ENCODE assay signal across 8 mouse cellular contexts in the genomic region with DNA sequence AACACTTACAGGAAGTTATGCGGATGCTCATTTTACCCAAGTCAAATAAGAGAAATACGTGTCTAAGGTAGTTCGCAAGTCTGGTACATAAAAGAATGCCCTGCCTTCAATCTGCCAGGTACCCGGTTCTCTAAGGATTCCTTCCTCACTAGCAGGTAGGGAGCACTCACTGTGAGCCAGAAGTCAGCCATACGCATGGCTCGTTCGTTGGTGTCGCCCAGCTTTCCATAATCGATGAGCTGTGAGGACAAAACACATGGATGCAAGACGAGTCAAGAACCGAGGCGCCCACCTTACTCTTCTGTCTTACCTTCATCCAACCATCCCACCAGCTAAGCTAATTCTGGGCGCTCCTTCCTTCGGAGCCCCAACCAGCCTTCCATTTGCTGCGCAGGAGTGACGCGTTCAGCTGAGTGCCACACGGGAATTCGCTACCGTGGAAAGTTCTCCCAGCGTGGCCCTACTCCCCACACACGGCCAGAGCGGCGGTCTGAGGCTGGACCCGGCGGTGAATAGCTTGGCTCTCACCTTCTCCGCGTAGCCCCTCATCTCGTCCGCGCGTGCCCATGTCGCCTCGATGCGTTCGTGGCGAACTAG. TPM values are rescaled to one million over a fixed set of nuclear protein-coding genes. Genes with fewer than 3 reads are reported as not detected.
DNase-seq lines count a peak whose midpoint lies in the region; ATAC-seq and TF ChIP-seq lines count a peak whose summit lies in the region.

No protein-coding gene starts in this region.

- H3K4me2 ChIP-seq in heart, embryonic 12.5 days: peak overlapping the region; percentile 85
- peak overlapping the region; percentile 70 for H3K4me2 ChIP-seq in embryonic facial prominence, embryonic 12.5 days (replicated peaks)
- peak overlapping the region; percentile 71 for H3K4me2 ChIP-seq in limb, embryonic 11.5 days (ENCODE audit: low read depth, severe bottlenecking)

- peak overlapping the region; percentile 87 for H3K9ac ChIP-seq in heart, embryonic 12.5 days
- peak overlapping the region; percentile 84 for H3K9ac ChIP-seq in embryonic facial prominence, embryonic 12.5 days
- peak overlapping the region; percentile 93 for H3K9ac ChIP-seq in limb, embryonic 11.5 days (ENCODE audit: low read length)

- no peaks in the 10 kb centered on the region for H3K27me3 ChIP-seq in heart, embryonic 12.5 days (replicated peaks)
- H3K27me3 ChIP-seq in embryonic facial prominence, embryonic 12.5 days: no peaks in the 10 kb centered on the region
- no peaks in the 10 kb centered on the region for H3K27me3 ChIP-seq in limb, embryonic 11.5 days (ENCODE audit: control insufficient read depth, insufficient read depth, low read length)
- no peaks in the 10 kb centered on the region for H3K27me3 ChIP-seq in small intestine, adult 2 months (ENCODE audit: control insufficient read depth, insufficient read depth, low read length)

- H3K9me3 ChIP-seq in heart, embryonic 12.5 days (replicated peaks): 0 out of 2 replicates have a peak, but pooled peaks cover 2% of the 10 kb centered on the region
- no peaks in the 10 kb centered on the region for H3K9me3 ChIP-seq in embryonic facial prominence, embryonic 12.5 days
- H3K9me3 ChIP-seq in limb, embryonic 11.5 days (ENCODE audit: control insufficient read depth, low read length): no peaks in the 10 kb centered on the region

- 4% methylated on average over 37 of the region's 37 CpGs for WGBS in heart, embryonic 12.5 days
- WGBS in embryonic facial prominence, embryonic 12.5 days: 4% methylated on average over 37 of the region's 37 CpGs
- 6% methylated on average over 37 of the region's 37 CpGs for WGBS in limb, embryonic 11.5 days
- 2% methylated on average over 37 of the region's 37 CpGs for WGBS in small intestine, adult 2 months

- no peak for TF ChIP-seq POLR2A in small intestine, adult 2 months (IDR thresholded peaks at IDR 0.05; ENCODE audit: low read depth, low read length)

- no peak for TF ChIP-seq CTCF in small intestine, adult 2 months (IDR thresholded peaks at IDR 0.05; ENCODE audit: extremely low read depth, insufficient read length, insufficient replicate concordance, low read depth, low read length)

- intact Hi-C loops in heart, postnatal 14 days (cut with DNase I): loop anchor here (2.0 to 5.0 kb wide), 3 partner anchors 72 to 258 kb away; a partner anchor contains a TSS

- peak; percentile 35 for ATAC-seq in heart, embryonic 12.5 days (ENCODE audit: insufficient number of reproducible peaks, low FRiP score)
- peak; percentile 64 for ATAC-seq in embryonic facial prominence, embryonic 12.5 days (ENCODE audit: insufficient number of reproducible peaks, insufficient read depth, low FRiP score, low TSS enrichment)
- ATAC-seq in limb, embryonic 11.5 days (ENCODE audit: insufficient number of reproducible peaks, low FRiP score, low TSS enrichment, low read depth): peak; percentile 49; the same call in 1 of the 2 replicates

- H3K27ac ChIP-seq in heart, embryonic 12.5 days (ENCODE audit: poor library complexity, severe bottlenecking): peak overlapping the region; percentile 82
- peak overlapping the region; percentile 90 for H3K27ac ChIP-seq in embryonic facial prominence, embryonic 12.5 days
- peak overlapping the region; percentile 76 for H3K27ac ChIP-seq in limb, embryonic 11.5 days (replicated peaks; ENCODE audit: low read depth, low read length)
- peak overlapping the region; percentile 55 for H3K27ac ChIP-seq in small intestine, adult 2 months (ENCODE audit: insufficient read depth, low read depth, low read length)

- H3K4me1 ChIP-seq in heart, embryonic 12.5 days (replicated peaks): peaks cover 20% of the 10 kb centered on the region
- peaks cover 7% of the 10 kb centered on the region for H3K4me1 ChIP-seq in embryonic facial prominence, embryonic 12.5 days
- peaks cover 5% of the 10 kb centered on the region; the same call in 1 of the 2 replicates for H3K4me1 ChIP-seq in limb, embryonic 11.5 days (ENCODE audit: control insufficient read depth, insufficient read depth, low read length)
- H3K4me1 ChIP-seq in small intestine, adult 2 months (ENCODE audit: control insufficient read depth, insufficient read depth, insufficient read length, low read length): peaks cover 4% of the 10 kb centered on the region; the same call in 1 of the 2 replicates

- DNase-seq in heart, postnatal 14 days: no peak
- peak; percentile 44 for DNase-seq in A20 (ENCODE audit: low read depth, low spot score)
- DNase-seq in limb, embryonic 11.5 days (ENCODE audit: low spot score): no peak
- no peak for DNase-seq in right cerebral cortex, postnatal 4 days
- no peak for DNase-seq in lung, postnatal 25 days (ENCODE audit: low spot score)

- peaks cover 26% of the 10 kb centered on the region for H3K36me3 ChIP-seq in heart, embryonic 12.5 days
- peaks cover 20% of the 10 kb centered on the region for H3K36me3 ChIP-seq in embryonic facial prominence, embryonic 12.5 days
- H3K36me3 ChIP-seq in limb, embryonic 11.5 days (ENCODE audit: control insufficient read depth, insufficient read depth, low read length): peaks cover 6% of the 10 kb centered on the region
- H3K36me3 ChIP-seq in small intestine, adult 2 months (ENCODE audit: control insufficient read depth, insufficient read depth, low read length): peaks cover 5% of the 10 kb centered on the region

- H3K4me3 ChIP-seq in heart, embryonic 12.5 days: peak overlapping the region; percentile 84
- peak overlapping the region; percentile 70 for H3K4me3 ChIP-seq in embryonic facial prominence, embryonic 12.5 days
- peak overlapping the region; percentile 84 for H3K4me3 ChIP-seq in limb, embryonic 11.5 days (ENCODE audit: low read depth, low read length)
- H3K4me3 ChIP-seq in small intestine, adult 2 months (ENCODE audit: low read depth, low read length): peak overlapping the region; percentile 77

RNA-seq across cellular contexts. Expression of a gene that starts 0.5 kb away (rescaled TPM):
- polyA plus RNA-seq in heart, embryonic 12.5 days (2016; fragmentation: Nextera tagmentation; extraction: Ambion mirVana): 232 TPM in 2 replicates
- total RNA-seq in heart, postnatal 14 days (2021): 10 to 100 TPM; 96.0 to 96.7 TPM
- polyA plus RNA-seq in embryonic facial prominence, embryonic 12.5 days (2016; fragmentation: Nextera tagmentation; extraction: Ambion mirVana): 317 and 324 TPM in 2 replicates
- polyA plus RNA-seq in limb, embryonic 11.5 days (2014; fragmentation: Nextera tagmentation; extraction: Ambion mirVana): 319 and 328 TPM in 2 replicates
- 125 and 127 TPM in 2 replicates for polyA plus RNA-seq in small intestine, adult 2 months (2012; rRNA removed)

RNA-seq across cellular contexts. Expression of a gene that starts 22.9 kb away (rescaled TPM):
- 8.7 and 9.4 TPM in 2 replicates for polyA plus RNA-seq in heart, embryonic 12.5 days (2016; fragmentation: Nextera tagmentation; extraction: Ambion mirVana)
- 10 to 100 TPM; 18.0 to 21.1 TPM for total RNA-seq in heart, postnatal 14 days (2021)
- polyA plus RNA-seq in embryonic facial prominence, embryonic 12.5 days (2016; fragmentation: Nextera tagmentation; extraction: Ambion mirVana): 27.3 and 28.5 TPM in 2 replicates
- polyA plus RNA-seq in limb, embryonic 11.5 days (2014; fragmentation: Nextera tagmentation; extraction: Ambion mirVana): 22.8 and 25.5 TPM in 2 replicates
- 2.9 and 5.2 TPM in 2 replicates for polyA plus RNA-seq in small intestine, adult 2 months (2012; rRNA removed)

RNA-seq across cellular contexts. Expression of a gene that starts 58.3 kb away (rescaled TPM):
- 87.7 and 97.8 TPM in 2 replicates for polyA plus RNA-seq in heart, embryonic 12.5 days (2016; fragmentation: Nextera tagmentation; extraction: Ambion mirVana)
- total RNA-seq in heart, postnatal 14 days (2021): 10 to 100 TPM; 41.6 to 42.5 TPM
- 41.9 and 43.3 TPM in 2 replicates for polyA plus RNA-seq in embryonic facial prominence, embryonic 12.5 days (2016; fragmentation: Nextera tagmentation; extraction: Ambion mirVana)
- 35.9 and 41.7 TPM in 2 replicates for polyA plus RNA-seq in limb, embryonic 11.5 days (2014; fragmentation: Nextera tagmentation; extraction: Ambion mirVana)
- 37.2 and 55.9 TPM in 2 replicates for polyA plus RNA-seq in small intestine, adult 2 months (2012; rRNA removed)
